Comparison of ENCODE assay signal across 25 mouse cellular contexts in genomic region chr11:83818591-83819127, GRCm38 (mm10). TPM values are rescaled to one million over a fixed set of nuclear protein-coding genes. Genes with fewer than 3 reads are reported as not detected.
A peak's percentile ranks its signal among the peaks of the same experiment; 100 is the strongest.
DNase-seq lines count a peak whose midpoint lies in the region; ATAC-seq and TF ChIP-seq lines count a peak whose summit lies in the region.
"Had no signal": no experiment of that assay in that cellular context is flagged by ENCODE, and none has a peak within 500 bp of the region (broad histone marks: within the 10 kb centered on the region; RNA-seq: fewer than 3 reads in every experiment).

No protein-coding gene starts in this region.

- H3K27me3 ChIP-seq in intestine, postnatal 0 days (replicated peaks; ENCODE audit: control insufficient read depth, insufficient read depth, low read length): no peaks in the 10 kb centered on the region
- no peaks in the 10 kb centered on the region for H3K27me3 ChIP-seq in intestine, embryonic 15.5 days (replicated peaks)
- H3K27me3 ChIP-seq in kidney, embryonic 14.5 days (ENCODE audit: control insufficient read depth, insufficient read depth, low read length): no peaks in the 10 kb centered on the region
- no peaks in the 10 kb centered on the region for H3K27me3 ChIP-seq in kidney, postnatal 0 days (ENCODE audit: insufficient read depth, low read length)
- H3K27me3 ChIP-seq: embryonic facial prominence, embryonic 12.5 days; embryonic facial prominence, embryonic 15.5 days had no signal

- no peak for DNase-seq in kidney, postnatal 10 days
- no peak for DNase-seq in kidney, postnatal 0 days (ENCODE audit: low spot score)
- no peak for DNase-seq in kidney, postnatal 36 days
- DNase-seq in A20 (ENCODE audit: low read depth, low spot score): peak; percentile 70
- no peak for DNase-seq in thymus, postnatal 14 days
- DNase-seq: adrenal gland, adult 2 months; adrenal gland, postnatal 14 days; B cell, adult 2 months; cerebellum, adult 11 months; cerebellum, adult 2 months; cerebellum, adult 9-11 months; forebrain, postnatal 0 days; gastrocnemius, adult 2 months; gastrocnemius, postnatal 14 days; heart, adult 11 months had no signal

- WGBS in intestine, postnatal 0 days: 37% methylated on average over 9 of the region's 9 CpGs
- 40% methylated on average over 9 of the region's 9 CpGs for WGBS in intestine, embryonic 15.5 days
- WGBS in kidney, embryonic 14.5 days: 36% methylated on average over 9 of the region's 9 CpGs
- 36% methylated on average over 9 of the region's 9 CpGs for WGBS in kidney, postnatal 0 days

- no peaks in the 10 kb centered on the region for H3K9me3 ChIP-seq in intestine, postnatal 0 days (ENCODE audit: control insufficient read depth)
- no peaks in the 10 kb centered on the region for H3K9me3 ChIP-seq in intestine, embryonic 15.5 days
- no peaks in the 10 kb centered on the region for H3K9me3 ChIP-seq in kidney, embryonic 14.5 days (ENCODE audit: control insufficient read depth, low read length)
- no peaks in the 10 kb centered on the region for H3K9me3 ChIP-seq in kidney, postnatal 0 days (replicated peaks; ENCODE audit: low read length)
- H3K9me3 ChIP-seq: embryonic facial prominence, embryonic 12.5 days; embryonic facial prominence, embryonic 15.5 days; hindbrain, embryonic 12.5 days had no signal

- H3K4me1 ChIP-seq in intestine, postnatal 0 days (replicated peaks; ENCODE audit: control insufficient read depth, insufficient read depth, low read length): peaks cover 4% of the 10 kb centered on the region; the same call in 1 of the 2 replicates
- H3K4me1 ChIP-seq in intestine, embryonic 15.5 days (replicated peaks): 0 out of 2 replicates have a peak, but pooled peaks cover 3% of the 10 kb centered on the region
- H3K4me1 ChIP-seq in kidney, embryonic 14.5 days (ENCODE audit: control insufficient read depth, insufficient read depth, low read length): no peaks in the 10 kb centered on the region
- peaks cover 13% of the 10 kb centered on the region; the same call in 1 of the 2 replicates for H3K4me1 ChIP-seq in kidney, postnatal 0 days (replicated peaks; ENCODE audit: insufficient read depth, low read length)
- H3K4me1 ChIP-seq: embryonic facial prominence, embryonic 15.5 days had no signal

- no peak overlapping the region for H3K9ac ChIP-seq in intestine, postnatal 0 days (ENCODE audit: low read depth, low read length)
- no peak overlapping the region for H3K9ac ChIP-seq in intestine, embryonic 15.5 days
- H3K9ac ChIP-seq in kidney, embryonic 14.5 days (ENCODE audit: low read depth, low read length): no peak overlapping the region
- H3K9ac ChIP-seq in kidney, postnatal 0 days (ENCODE audit: low read depth, low read length): 0 out of 2 replicates have a peak overlapping the region, but pooled peaks have one; percentile 18
- H3K9ac ChIP-seq: embryonic facial prominence, embryonic 12.5 days; embryonic facial prominence, embryonic 15.5 days; forebrain, postnatal 0 days; hindbrain, embryonic 12.5 days had no signal

- no peak overlapping the region for H3K27ac ChIP-seq in intestine, postnatal 0 days (ENCODE audit: low read depth, low read length)
- H3K27ac ChIP-seq in intestine, embryonic 15.5 days: no peak overlapping the region
- peak overlapping the region; percentile 86; the same call in 1 of the 2 replicates for H3K27ac ChIP-seq in kidney, embryonic 14.5 days (ENCODE audit: low read depth, low read length)
- H3K27ac ChIP-seq in kidney, postnatal 0 days: peak overlapping the region; percentile 95
- H3K27ac ChIP-seq: embryonic facial prominence, embryonic 12.5 days; embryonic facial prominence, embryonic 15.5 days; gastrocnemius, adult 2 months; hindbrain, embryonic 12.5 days had no signal

- H3K36me3 ChIP-seq in intestine, postnatal 0 days (ENCODE audit: control insufficient read depth, insufficient read depth): no peaks in the 10 kb centered on the region
- H3K36me3 ChIP-seq in intestine, embryonic 15.5 days: no peaks in the 10 kb centered on the region
- H3K36me3 ChIP-seq in kidney, embryonic 14.5 days (ENCODE audit: control insufficient read depth, insufficient read depth, low read length): no peaks in the 10 kb centered on the region
- no peaks in the 10 kb centered on the region for H3K36me3 ChIP-seq in kidney, postnatal 0 days (ENCODE audit: insufficient read depth, low read length)
- H3K36me3 ChIP-seq: embryonic facial prominence, embryonic 12.5 days; embryonic facial prominence, embryonic 15.5 days; hindbrain, embryonic 12.5 days had no signal

- no peak overlapping the region for H3K4me2 ChIP-seq in intestine, postnatal 0 days (replicated peaks; ENCODE audit: low read depth)
- H3K4me2 ChIP-seq in intestine, embryonic 15.5 days (replicated peaks): no peak overlapping the region
- H3K4me2 ChIP-seq in kidney, embryonic 14.5 days (replicated peaks; ENCODE audit: low read depth, low read length): no peak overlapping the region
- H3K4me2 ChIP-seq in kidney, postnatal 0 days (ENCODE audit: low read length): no peak overlapping the region
- H3K4me2 ChIP-seq: embryonic facial prominence, embryonic 12.5 days; embryonic facial prominence, embryonic 15.5 days; heart, embryonic 11.5 days; hindbrain, embryonic 12.5 days had no signal

- TF ChIP-seq CTCF in intestine, postnatal 0 days (IDR thresholded peaks at IDR 0.05; ENCODE audit: low read depth): peak; percentile 40
- peak; percentile 47 for TF ChIP-seq CTCF in kidney, postnatal 0 days (IDR thresholded peaks at IDR 0.05; ENCODE audit: low read depth)

- ATAC-seq in intestine, postnatal 0 days: no peak
- ATAC-seq in intestine, embryonic 15.5 days: no peak
- ATAC-seq in kidney, embryonic 14.5 days (ENCODE audit: low FRiP score, low TSS enrichment): no peak
- ATAC-seq in kidney, postnatal 0 days (replicated peaks; ENCODE audit: low FRiP score, low read depth): no peak
- ATAC-seq: forebrain, embryonic 14.5 days; forebrain, postnatal 0 days had no signal

- no peak overlapping the region for H3K4me3 ChIP-seq in intestine, postnatal 0 days (ENCODE audit: low read depth, low read length)
- no peak overlapping the region for H3K4me3 ChIP-seq in intestine, embryonic 15.5 days (replicated peaks)
- no peak overlapping the region for H3K4me3 ChIP-seq in kidney, embryonic 14.5 days (ENCODE audit: low read length)
- H3K4me3 ChIP-seq in kidney, postnatal 0 days (replicated peaks; ENCODE audit: low read depth, low read length): no peak overlapping the region
- H3K4me3 ChIP-seq: embryonic facial prominence, embryonic 12.5 days; embryonic facial prominence, embryonic 15.5 days; gastrocnemius, adult 2 months; hindbrain, embryonic 12.5 days had no signal

RNA-seq across cellular contexts. Expression of gene Hnf1b, which starts 31.2 kb away (rescaled TPM):
- polyA plus RNA-seq in intestine, postnatal 0 days (2015; fragmentation: Nextera tagmentation; extraction: Ambion mirVana): 12.0 and 13.2 TPM in 2 replicates
- polyA plus RNA-seq in intestine, embryonic 15.5 days (2015; fragmentation: Nextera tagmentation; extraction: Ambion mirVana): 9.3 and 11.2 TPM in 2 replicates
- polyA plus RNA-seq in kidney, embryonic 14.5 days (2014; fragmentation: Nextera tagmentation; extraction: Ambion mirVana): 51.6 and 84.2 TPM in 2 replicates
- polyA plus RNA-seq in kidney, postnatal 0 days (2015; fragmentation: Nextera tagmentation; extraction: Ambion mirVana): 88.8 and 92.6 TPM in 2 replicates
- polyA plus RNA-seq: embryonic facial prominence, embryonic 12.5 days; embryonic facial prominence, embryonic 15.5 days; forebrain, embryonic 11.5 days; heart, postnatal 0 days had no signal

Comparison
In these comparisons a context has a peak if more than half of its experiments do, and no peak if none do; other contexts are left out.
1. H3K27ac ChIP-seq: peak in kidney, embryonic 14.5 days (single experiment) and kidney, postnatal 0 days (single experiment); none in intestine, postnatal 0 days (single experiment) and intestine, embryonic 15.5 days (single experiment).